Mouse (Mus musculus) monocyte, adult 5-6 weeks (primary cell): ENCODE measurements around the gene Zc2hc1c. TPM values are rescaled to one million over a fixed set of nuclear protein-coding genes. Genes with fewer than 3 reads are reported as not detected.

Experiments used
- ATAC-seq: fragments of 153-309, 156-312 bp; replicated peaks from 2 replicates; pipeline ENCODE4 v1.8.0; 2017; ENCODE audit warnings: mild to moderate bottlenecking; ENCODE audit not compliant: low TSS enrichment, insufficient number of reproducible peaks, severe bottlenecking, poor library complexity, low FRiP score
- total RNA-seq: library from RNA; stranded (forward); fragments of 200-1000, 200-491, 200-594 nt; gene quantifications from 3 replicates; pipeline ENCODE4 v1.2.3, GENCODE M21; 2017

Zc2hc1c gene
- 0.11 TPM in 1 of 3 replicates, not detected in the others for total RNA-seq

DNA sequence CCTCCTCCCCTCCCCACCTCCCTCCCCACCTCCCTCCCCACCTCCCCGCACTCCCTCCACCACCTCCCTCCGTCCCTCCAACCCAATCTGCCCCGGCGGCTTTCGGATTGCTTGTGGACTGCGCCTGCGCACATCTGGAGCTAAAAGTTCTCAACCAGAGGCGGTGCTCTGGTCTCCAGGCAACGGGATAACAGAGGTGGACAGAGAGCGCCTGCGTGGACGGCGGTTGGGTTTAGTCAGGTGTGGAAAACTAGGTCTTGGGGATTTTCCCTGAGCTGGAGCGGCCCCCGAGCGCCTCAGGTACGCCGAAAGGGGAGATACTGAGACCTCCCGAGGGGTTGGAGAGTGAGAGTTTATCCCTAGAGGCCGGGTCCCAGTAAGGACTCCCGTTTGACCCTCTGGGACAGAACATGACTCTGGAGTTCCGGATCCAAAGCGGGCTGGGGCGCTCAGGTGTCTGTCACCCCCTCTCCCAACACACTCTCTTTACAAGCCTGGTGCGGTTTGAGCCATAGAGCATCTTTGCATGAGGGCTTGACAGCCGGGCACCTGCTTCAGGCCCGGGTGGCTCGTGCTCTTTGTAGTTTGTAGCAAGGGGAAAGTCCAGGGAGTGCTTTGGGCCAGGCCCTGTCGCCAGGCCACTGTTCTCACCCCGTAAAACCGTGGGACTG, at the start of gene Zc2hc1c:
Zc2hc1c (plus strand) TSS at position 106 of the 671 bp plus-strand sequence.
- peak; percentile 70 for ATAC-seq

DNA sequence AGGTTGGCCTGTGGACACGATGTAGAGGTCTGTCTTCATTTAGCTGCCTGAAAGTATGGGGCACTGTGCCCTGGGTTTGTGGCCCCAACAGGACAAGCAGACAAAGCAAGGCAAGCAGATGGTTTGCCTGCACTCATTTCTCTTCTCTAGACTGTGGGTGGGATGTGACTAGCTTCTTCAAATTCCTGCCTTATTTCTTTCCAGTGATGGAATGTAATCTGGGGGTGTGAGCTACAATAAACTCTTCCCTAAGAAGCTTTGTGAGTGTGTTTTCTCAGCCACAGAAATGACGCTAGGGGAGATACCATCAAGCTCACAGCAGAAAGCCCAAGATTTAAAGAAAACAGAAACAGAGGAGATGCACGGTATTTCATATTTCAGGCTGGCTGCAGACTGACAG, 36.3 kb upstream of the Zc2hc1c start:
- no peak for ATAC-seq

DNA sequence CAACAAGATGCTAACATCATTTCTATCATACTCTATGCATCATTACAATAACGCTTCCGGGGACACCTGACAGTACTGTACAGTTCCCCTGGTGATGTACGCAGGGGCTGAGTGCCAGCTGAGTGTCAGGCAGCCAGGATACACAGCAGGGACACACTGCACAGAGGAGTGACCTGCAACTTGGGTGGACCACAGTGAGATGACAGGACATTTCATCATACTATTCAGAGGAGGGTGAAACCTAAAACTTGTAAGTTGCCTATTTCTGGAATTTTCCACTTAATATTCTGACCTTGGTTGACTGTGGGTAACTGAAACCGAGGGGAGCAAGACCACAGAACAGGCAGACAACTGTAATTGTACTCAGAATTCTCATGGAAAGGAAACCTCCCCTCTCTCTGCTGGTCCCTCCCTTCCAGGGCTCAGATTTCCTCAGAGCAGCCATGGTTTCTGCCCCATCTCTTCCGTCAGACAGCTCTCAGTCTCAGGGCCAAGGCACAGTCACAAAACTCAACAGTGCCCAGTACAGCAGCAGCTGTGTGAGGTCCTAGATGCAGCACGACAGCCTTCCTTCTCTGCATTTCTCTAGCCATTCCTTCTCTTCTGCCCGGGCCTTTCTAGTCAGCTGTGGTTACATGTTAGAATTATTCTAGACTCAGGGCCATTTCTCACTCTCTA, 32.2 kb upstream of the Zc2hc1c start:
- ATAC-seq: no peak

- peak; percentile 89 for ATAC-seq
Observed at GRCm38 (mm10) chr12:85257008-85257639, 31.3 kb upstream of the Zc2hc1c start.

- no peak for ATAC-seq
Observed at GRCm38 (mm10) chr12:85262489-85262888, 25.9 kb upstream of the Zc2hc1c start.

DNA sequence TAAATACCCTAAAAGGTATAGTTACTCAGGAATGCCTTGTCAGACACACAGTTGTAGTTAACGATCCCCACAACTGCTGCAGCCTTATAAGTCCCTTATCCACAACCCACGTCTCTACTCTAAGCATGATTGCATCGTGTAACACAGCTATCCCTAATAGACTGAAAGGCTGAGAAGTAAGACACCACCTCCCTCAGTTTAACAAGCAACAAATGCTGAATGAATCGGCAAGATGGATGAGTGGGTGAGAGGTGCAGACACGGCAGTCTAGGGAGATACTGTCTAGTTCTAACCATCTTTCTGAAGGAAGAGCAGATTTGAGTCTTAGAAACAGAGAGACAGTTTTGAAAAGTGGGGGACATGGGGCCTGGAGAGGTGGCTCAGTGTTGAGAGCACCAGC, 25.2 kb upstream of the Zc2hc1c start:
- ATAC-seq: no peak

GRCm38 (mm10) chr12:85264531-85264930, 23.9 kb upstream of the Zc2hc1c start:
- ATAC-seq: no peak

- ATAC-seq: no peak
Observed at GRCm38 (mm10) chr12:85264940-85265339, 23.5 kb upstream of the Zc2hc1c start.

DNA sequence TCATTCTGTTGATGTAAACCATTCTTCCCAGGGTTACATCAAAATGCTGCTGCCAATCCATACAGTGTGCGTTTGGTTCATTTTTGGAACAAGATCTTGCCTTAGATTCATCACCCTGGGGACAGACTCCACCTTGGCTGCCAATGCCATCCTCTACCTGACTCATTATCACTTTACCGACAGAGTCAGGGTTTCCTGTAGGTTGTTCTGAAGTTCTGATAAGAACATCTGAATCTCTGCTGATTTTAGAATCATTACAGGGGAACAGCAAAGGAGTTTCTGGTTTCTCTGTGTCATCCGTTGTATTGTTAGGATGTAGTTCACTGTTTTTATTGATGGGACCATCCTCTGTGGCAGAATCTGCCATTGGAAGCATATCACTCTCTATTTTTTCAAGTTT, 22.1 kb upstream of the Zc2hc1c start:
- no peak for ATAC-seq

GRCm38 (mm10) chr12:85269821-85270220, 18.6 kb upstream of the Zc2hc1c start:
- ATAC-seq: no peak

GRCm38 (mm10) chr12:85270319-85270718, 18.1 kb upstream of the Zc2hc1c start, which contains the start of gene Mlh3:
Gene Mlh3 (minus strand): TSS chr12:85270599.
- ATAC-seq: peak; percentile 80

DNA sequence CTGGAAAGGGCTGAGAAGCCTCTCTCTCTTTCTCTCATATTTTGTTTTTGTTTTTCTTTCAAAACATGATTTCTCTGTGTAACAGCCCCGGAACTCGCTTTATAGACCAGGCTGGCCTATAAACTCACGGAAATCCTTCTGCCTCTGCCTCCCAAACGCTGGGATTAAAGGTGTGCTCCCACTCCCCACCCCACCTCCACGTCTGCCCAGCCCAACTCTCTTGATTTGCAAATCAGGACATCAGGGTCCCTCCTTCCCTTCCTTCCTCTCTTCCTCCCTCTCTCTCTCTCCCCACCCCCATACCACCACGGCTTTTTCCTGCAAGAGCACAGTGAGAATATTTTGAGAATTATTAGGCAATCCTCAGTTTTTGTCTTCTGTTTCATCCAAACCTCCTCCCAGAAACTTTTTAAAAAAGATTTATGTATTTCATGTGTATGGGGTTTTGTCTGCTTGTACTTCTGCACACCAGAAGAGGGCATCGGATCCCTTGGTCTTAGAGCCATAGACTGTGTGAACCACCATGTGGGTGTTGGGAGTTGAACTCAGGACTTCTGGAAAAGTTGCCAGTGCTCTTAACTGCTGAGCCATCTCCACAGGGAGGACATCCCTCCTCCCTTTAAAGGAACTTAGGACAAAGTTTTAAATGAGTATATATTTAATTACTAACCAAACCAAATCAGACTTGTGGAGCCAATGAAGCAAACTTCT, 17.1 kb upstream of the Zc2hc1c start:
- no peak for ATAC-seq

DNA sequence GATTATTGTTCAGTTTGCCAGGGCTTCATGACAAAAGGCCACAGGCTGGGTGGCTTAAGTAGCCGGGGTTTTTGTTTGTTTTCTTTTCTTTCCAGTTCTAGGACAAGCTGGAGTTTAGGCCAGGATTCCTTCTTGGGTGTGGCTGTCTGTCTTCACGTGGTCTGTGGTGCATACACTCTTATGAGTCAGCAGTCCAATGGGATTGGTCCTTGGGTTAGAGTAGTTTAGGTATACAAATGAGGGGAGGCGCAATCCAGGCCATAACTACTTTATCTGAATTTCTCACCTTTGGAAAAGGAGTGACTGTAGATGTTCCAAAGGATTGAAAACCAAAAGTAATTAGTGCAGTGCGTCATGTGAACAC, 16.6 kb upstream of the Zc2hc1c start:
- ATAC-seq: no peak

DNA sequence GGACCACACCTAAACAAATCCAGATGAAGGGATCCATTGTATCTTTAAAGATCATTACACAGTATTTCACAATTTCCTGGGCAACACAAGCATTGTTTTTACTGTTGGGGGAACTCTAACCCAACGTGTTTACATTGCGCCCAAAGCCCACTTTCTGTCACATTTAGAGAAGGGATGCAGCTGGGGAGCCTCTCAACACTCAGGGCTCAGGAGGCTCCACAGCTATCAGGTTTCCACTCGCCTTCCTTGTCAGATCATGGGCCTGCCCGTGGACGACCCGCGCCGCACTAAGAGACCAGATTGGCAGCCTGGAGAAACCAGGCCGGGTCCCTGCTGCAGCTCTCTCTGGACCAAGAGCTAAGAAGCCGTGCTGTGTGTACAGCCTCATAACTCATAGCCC, 14.9 kb upstream of the Zc2hc1c start:
- ATAC-seq: no peak

DNA sequence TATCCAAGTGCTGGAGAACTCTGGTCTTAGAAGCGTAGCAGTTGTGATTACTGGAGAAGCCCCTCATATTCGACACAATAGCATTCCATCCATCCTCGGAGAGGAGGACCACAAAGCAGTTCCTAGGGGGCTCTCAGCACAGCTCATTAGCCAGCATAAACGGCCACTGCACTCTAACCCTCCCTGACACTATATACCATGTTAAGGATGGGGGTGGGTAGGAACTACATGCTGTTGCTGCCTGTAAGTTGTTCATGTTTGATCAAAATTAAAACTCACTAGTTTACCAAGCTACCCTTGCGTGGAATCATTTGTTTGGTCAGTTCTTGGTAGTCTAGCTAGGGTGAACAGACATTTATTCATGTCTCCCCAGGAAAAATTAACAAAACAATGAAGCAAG, 12.1 kb upstream of the Zc2hc1c start:
- ATAC-seq: no peak

DNA sequence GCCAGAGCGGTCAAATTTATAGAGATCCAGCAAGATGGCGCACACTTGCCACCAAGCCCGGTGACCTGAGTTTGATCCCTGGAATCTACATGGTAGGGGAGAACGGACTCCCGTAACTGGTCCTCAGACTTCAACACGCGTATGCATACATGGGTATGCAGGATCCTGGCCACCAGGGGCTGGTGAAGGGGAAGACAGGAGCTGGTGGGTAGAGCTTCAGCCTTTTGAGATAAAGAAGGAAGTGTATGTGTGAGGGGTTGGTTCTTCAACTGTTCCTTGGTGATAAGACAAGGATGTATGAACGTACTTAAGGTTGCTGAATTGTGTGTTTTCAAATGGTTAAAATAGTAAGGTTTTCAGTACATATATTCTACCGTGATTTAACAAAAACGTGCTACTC, 9.5 kb upstream of the Zc2hc1c start:
- ATAC-seq: no peak

GRCm38 (mm10) chr12:85279396-85280080, 8.9 kb upstream of the Zc2hc1c start:
- ATAC-seq: 0 out of 2 replicates have a peak, but pooled peaks have one; percentile 7

DNA sequence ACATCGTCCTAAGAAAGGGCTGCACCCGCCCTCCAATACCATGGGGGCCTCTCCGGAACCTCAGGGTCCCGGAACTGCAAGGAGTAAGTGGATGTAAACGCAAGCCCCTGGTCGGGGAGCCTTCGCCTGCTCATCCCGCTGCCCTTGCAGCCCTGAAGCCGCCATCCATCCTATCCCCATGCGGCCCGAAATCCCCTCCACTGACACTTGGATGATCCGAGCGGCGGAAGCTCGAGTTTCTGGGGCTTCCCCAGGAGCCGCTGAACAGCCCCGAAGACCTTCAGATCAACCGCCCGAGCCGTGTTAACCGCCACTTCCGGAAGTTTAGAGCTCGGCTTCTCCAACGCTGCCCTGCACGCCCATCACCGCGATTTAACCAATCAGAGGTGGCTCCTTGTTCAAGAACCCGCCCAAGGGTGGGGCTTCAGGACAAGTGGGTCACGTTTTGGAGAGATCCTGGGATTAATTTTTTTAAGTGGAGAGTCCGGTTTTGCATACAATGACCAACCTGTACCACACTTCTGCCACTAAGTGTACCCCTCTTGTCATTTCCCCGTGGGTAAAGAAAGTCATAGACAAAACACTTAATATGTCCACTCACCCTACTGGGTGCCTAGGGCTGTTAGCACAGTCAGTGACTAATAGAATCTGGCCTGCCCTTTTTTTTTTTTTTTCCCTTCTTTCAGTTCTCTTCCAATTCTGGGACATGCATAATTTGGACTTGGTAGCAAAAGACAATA, 8.1 kb upstream of the Zc2hc1c start:
- ATAC-seq: peak; percentile 99
